Mouse (Mus musculus) C2C12 (cell line): ENCODE measurements around the gene Atp8b5. TPM values are rescaled to one million over a fixed set of nuclear protein-coding genes. Genes with fewer than 3 reads are reported as not detected.

Experiments used
- H3K27me3 ChIP-seq: one replicate; pipeline ENCODE4 v1.6.1; 2011; ENCODE audit not compliant: control insufficient read depth, insufficient read depth, insufficient read length
- H3K36me3 ChIP-seq: one replicate; pipeline ENCODE4 v1.6.1; 2011; ENCODE audit not compliant: control insufficient read depth, insufficient read depth
- H3K4me3 ChIP-seq: one replicate; pipeline ENCODE4 v1.5.1; 2011; ENCODE audit warnings: mild to moderate bottlenecking, control low read depth; ENCODE audit not compliant: poor library complexity, insufficient read depth, severe bottlenecking
- H3K79me2 ChIP-seq: one replicate; pipeline ENCODE4 v1.6.1; 2011; ENCODE audit not compliant: control insufficient read depth, insufficient read depth
- H3K79me3 ChIP-seq: one replicate; pipeline ENCODE4 v1.6.1; 2011; ENCODE audit warnings: low read depth, control low read depth
- H3ac ChIP-seq: one replicate; pipeline ENCODE3; 2011; ENCODE audit warnings: low read depth; ENCODE audit not compliant: control insufficient read depth, insufficient read length
- CEBPB ChIP-seq: IDR thresholded peaks from one replicate; pipeline ENCODE4 v1.6.1; 2011; ENCODE audit warnings: low read depth, mild to moderate bottlenecking, control low read depth, moderate library complexity
- CTCF ChIP-seq: IDR thresholded peaks from one replicate; pipeline ENCODE4 v1.5.1; 2011; ENCODE audit not compliant: control insufficient read depth, insufficient read depth, insufficient read length
- FOSL1 ChIP-seq: IDR thresholded peaks from one replicate; pipeline ENCODE4 v1.8.0; 2011; ENCODE audit warnings: mild to moderate bottlenecking, low read length; ENCODE audit not compliant: poor library complexity, insufficient read depth, severe bottlenecking
- MAX ChIP-seq: IDR thresholded peaks from one replicate; pipeline ENCODE4 v1.6.1; 2011; ENCODE audit warnings: mild to moderate bottlenecking, control low read depth
- MYOD1 ChIP-seq: IDR thresholded peaks from one replicate; pipeline ENCODE4 v1.6.1; 2011; ENCODE audit warnings: low read depth; ENCODE audit not compliant: control insufficient read depth, insufficient read length
- MYOG ChIP-seq: IDR thresholded peaks from one replicate; pipeline ENCODE4 v1.6.1; 2011; ENCODE audit not compliant: control insufficient read depth, insufficient read length; ENCODE audit errors: extremely low read depth
- USF1 ChIP-seq: IDR thresholded peaks from one replicate; pipeline ENCODE4 v1.6.1; 2011; ENCODE audit warnings: low read depth, mild to moderate bottlenecking, control low read depth, moderate library complexity
- polyA plus RNA-seq: library from polyadenylated mRNA; unstranded; fragments of >200 nt; fragmentation: generic; extraction: Trizol; gene quantifications from one replicate; pipeline ENCODE4 v1.2.1, GENCODE M21; 2012; ENCODE audit warnings: missing spikeins

Atp8b5 gene
- polyA plus RNA-seq, 1 experiment = 0.04 TPM

DNA sequence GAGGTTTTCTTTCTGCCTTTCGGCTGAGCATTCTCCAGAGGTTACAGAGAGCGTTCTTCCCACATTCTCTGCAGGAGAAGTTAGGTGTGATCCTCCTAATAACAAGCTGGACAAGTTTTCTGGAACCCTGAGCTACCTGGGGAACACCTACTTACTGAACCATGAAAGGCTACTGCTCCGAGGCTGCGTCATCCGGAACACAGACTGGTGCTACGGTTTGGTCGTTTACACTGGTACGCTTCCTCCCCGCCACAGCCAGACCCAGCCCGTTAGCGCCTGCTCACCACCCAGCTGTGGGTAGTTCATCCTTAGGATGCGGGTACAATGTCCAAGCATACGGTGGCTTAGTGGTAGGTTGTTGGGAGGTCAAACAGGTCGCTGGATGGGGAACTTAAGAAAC lies 55.4 kb downstream of the Atp8b5 start:
- H3K27me3 ChIP-seq = no peaks in the 10 kb centered on the region
- no peaks in the 10 kb centered on the region for H3K79me3 ChIP-seq
- no peak overlapping the region for H3ac ChIP-seq
- no peaks in the 10 kb centered on the region for H3K36me3 ChIP-seq
- no peak overlapping the region for H3K4me3 ChIP-seq
- no peak for TF ChIP-seq MYOD1
- no peak for TF ChIP-seq USF1
- no peak for TF ChIP-seq CEBPB
- TF ChIP-seq CTCF = no peak
- no peak for TF ChIP-seq MAX
- TF ChIP-seq MYOG = no peak
- TF ChIP-seq FOSL1 = no peak
- H3K79me2 ChIP-seq = no peaks in the 10 kb centered on the region

DNA sequence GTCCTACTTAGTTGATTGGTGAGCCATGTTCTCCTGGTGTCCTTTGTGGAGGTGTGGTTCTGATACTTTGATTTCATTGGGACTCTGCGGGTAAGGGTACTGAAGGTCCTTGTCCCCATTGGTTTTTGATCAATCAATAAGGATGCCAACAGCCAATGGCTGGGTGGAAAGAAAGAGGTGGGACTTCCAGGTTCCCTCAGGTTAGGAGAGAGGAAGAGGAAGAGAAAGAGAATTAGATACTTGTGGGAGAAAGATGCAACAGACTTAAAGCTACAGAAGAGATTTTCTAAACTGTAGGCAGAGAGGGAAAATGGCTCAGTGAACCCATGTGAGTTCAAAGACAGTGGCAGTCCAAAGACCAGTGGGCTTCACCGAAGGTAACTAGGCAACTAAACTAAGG lies 60.2 kb downstream of the Atp8b5 start:
- H3K27me3 ChIP-seq = no peaks in the 10 kb centered on the region
- no peaks in the 10 kb centered on the region for H3K36me3 ChIP-seq
- no peak overlapping the region for H3ac ChIP-seq
- TF ChIP-seq MYOD1 (no peak), MAX (no peak), USF1 (no peak)
- no peaks in the 10 kb centered on the region for H3K79me3 ChIP-seq
- no peak overlapping the region for H3K4me3 ChIP-seq
- no peaks in the 10 kb centered on the region for H3K79me2 ChIP-seq

DNA sequence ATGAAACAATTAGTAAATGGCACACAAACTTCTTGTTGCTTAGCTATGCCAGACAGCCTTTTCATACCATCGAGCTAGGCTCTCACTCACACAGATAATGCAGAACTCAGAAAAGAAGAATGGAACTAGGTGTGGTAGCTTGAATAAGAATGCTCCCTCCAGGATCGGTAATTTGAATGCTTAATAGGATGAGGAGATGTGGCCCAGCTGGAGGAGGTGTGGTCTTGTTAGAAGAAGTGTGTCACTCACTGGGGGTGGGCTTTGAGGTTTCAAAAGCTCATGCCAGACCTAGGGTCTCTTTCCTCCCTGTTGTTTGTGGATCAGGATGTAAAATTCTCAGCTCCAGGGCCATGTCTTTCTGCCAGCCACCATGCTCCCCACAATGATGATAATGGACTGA lies 67.8 kb downstream of the Atp8b5 start:
- no peaks in the 10 kb centered on the region for H3K79me3 ChIP-seq
- no peaks in the 10 kb centered on the region for H3K27me3 ChIP-seq
- no peak overlapping the region for H3ac ChIP-seq
- TF ChIP-seq MYOG (no peak), CEBPB (no peak), MYOD1 (no peak), FOSL1 (no peak), USF1 (no peak), CTCF (no peak), MAX (no peak)
- H3K4me3 ChIP-seq = no peak overlapping the region
- no peaks in the 10 kb centered on the region for H3K36me3 ChIP-seq
- H3K79me2 ChIP-seq = no peaks in the 10 kb centered on the region

DNA sequence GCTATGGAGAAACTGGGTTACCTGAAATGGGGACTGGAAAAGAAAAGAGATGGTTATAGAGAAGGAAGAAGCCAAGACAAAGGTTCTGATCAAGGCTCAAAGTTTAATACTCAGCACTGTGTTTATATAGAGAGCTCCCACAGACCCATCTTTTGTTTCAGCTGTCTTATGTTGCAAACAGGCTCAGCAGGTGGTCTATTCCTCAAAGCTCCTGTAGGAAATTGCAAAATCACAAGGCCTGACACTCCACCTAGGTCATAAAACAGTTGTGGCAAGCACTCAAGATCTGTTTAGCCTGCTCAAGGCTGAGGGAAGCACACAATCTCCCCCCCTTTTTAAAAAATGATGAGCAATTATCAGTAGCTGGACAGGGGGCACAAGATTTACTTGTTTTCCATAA lies 69.2 kb downstream of the Atp8b5 start:
- Histone ChIP-seq H3K4me3 (no peak overlapping the region), H3K36me3 (no peaks in the 10 kb centered on the region), H3K79me3 (no peaks in the 10 kb centered on the region), H3ac (no peak overlapping the region), H3K27me3 (no peaks in the 10 kb centered on the region), H3K79me2 (no peaks in the 10 kb centered on the region)
- TF ChIP-seq MYOD1 = no peak
- TF ChIP-seq MYOG = no peak
- no peak for TF ChIP-seq CTCF
- TF ChIP-seq CEBPB = no peak
- TF ChIP-seq USF1 = no peak
- TF ChIP-seq FOSL1 = no peak
- TF ChIP-seq MAX = no peak

DNA sequence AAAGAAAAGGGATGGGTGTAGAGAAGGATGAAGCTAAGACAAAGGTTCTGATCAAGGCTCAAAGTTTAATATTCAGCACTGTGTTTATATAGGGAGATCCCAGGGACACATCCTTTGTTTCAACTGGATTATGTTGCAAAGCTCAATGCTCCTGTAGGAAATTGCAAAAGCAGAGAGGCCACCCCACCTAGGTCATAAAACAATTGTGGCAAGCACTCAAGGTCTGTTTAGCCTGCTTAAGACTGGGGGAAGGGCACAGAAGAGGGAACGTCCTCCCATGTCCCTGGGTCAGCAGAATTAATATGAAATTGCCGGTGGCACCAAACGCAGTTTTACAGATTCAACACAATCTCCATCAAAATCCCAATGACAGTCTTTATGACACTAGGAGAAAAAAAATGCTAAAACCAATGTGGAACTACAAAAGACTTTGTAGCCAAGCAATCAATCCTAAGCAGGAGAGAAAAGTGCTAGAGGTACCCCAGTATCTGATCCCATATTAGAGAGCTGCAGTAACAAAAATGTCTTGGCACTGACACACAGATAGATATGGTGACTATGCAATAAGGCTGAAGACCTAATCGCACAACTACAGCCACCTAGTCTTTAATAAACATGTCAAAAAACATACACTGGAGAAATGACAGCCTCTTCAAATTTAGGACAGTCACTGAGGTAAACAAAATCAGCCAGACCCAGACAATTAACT lies 73.3 kb downstream of the Atp8b5 start:
- Histone ChIP-seq H3K79me3 (no peaks in the 10 kb centered on the region), H3ac (no peak overlapping the region), H3K79me2 (no peaks in the 10 kb centered on the region), H3K36me3 (no peaks in the 10 kb centered on the region), H3K4me3 (no peak overlapping the region), H3K27me3 (no peaks in the 10 kb centered on the region)
- TF ChIP-seq CEBPB (no peak), FOSL1 (no peak), MYOG (no peak), MAX (no peak), USF1 (no peak), CTCF (no peak), MYOD1 (no peak)
